Mouse (Mus musculus): ENCODE measurements around the gene Mrvi1. TPM values are rescaled to one million over a fixed set of nuclear protein-coding genes. Genes with fewer than 3 reads are reported as not detected.

The Mrvi1 gene
- polyA plus RNA-seq (2015; fragmentation: Nextera tagmentation; extraction: Ambion mirVana) = 23.1 and 26.5 TPM in 2 replicates

DNA sequence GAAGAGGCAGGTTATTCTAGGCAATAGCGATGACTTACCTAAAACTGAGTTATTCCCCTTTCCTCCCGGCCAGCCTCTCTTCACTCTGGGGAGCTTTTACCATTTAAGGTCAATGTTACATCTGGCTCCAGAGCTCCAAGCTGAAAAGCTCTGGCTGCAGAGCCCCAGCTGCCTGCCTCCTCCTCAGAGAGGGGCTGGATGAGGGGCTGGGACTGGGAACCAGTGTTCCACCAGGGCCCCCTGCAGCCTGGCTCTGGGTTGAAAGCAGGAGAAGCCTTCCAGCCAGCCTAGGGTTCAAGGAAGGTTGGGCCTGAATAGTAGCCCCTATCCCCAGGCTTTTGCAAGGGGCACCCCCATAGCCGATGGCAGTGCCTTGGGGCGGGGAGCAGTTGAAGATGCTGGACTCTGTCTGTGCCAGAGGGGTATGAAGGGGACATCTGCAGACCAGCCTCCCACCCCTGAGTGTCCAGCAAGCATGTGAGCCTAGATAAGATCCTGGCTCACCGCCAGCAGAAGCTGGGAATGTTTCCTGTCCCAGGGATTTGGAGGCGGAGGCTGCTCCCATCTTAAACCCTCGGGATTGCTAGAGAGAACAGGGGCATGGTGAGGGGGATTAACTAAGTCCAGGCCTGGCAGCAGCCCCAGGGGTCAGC is at the start of gene Mrvi1:
Gene Mrvi1, minus strand, starts transcription at position 409 of the 653 bp plus-strand sequence.
- H3K9me3 ChIP-seq (replicated peaks; ENCODE audit: control insufficient read depth, low read length) = no peaks in the 10 kb centered on the region
- H3K4me2 ChIP-seq (ENCODE audit: low read depth, low read length) = peak within 1 kb of the TSS; percentile 47
- H3K27me3 ChIP-seq (ENCODE audit: control insufficient read depth, insufficient read depth, low read length) = no peaks in the 10 kb centered on the region
- WGBS = 31% methylated on average over 7 of the region's 7 CpGs
- ATAC-seq (ENCODE audit: insufficient read depth, low FRiP score) = peak; percentile 87
- peaks cover 19% of the 10 kb centered on the region for H3K4me1 ChIP-seq (ENCODE audit: control insufficient read depth, insufficient read depth, low read length)
- H3K4me3 ChIP-seq (replicated peaks; ENCODE audit: low read length) = peak within 1 kb of the TSS; percentile 41
- no peaks in the 10 kb centered on the region for H3K36me3 ChIP-seq (ENCODE audit: control insufficient read depth, insufficient read depth, low read length)
- peak within 1 kb of the TSS; percentile 96 for H3K27ac ChIP-seq (ENCODE audit: low read length)
- H3K9ac ChIP-seq (ENCODE audit: low read length) = peak within 1 kb of the TSS; percentile 69

DNA sequence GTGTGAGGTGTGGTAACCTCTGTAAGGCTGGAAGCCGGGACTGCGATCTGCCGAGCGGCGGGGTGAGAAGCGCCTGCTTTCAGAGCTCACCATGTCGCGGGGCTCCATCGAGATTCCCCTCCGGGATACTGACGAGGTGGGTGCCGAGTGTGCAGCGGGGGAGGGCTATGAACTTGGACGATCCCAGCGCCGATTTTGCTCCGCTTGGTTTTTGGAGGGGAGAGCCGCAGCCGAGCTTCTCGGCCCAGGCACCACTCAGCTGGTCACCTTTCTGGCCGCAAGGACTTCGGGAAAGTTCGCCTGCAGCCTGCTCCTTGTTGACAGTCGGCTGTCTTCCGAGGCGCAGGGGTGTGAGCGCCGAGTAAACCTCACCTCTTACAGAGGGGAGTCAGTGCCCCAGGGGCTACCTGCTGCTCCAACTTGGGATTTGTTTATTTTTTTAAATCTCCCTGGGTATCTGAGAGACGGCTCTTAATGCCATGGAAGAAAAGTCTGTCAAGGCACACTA is 46.8 kb upstream of the Mrvi1 start:
- Histone ChIP-seq H3K9me3 (replicated peaks; ENCODE audit: control insufficient read depth, low read length) (no peaks in the 10 kb centered on the region), H3K4me2 (ENCODE audit: low read depth, low read length) (peak overlapping the region; percentile 74), H3K9ac (ENCODE audit: low read length) (peak overlapping the region; percentile 78), H3K27me3 (ENCODE audit: control insufficient read depth, insufficient read depth, low read length) (no peaks in the 10 kb centered on the region), H3K27ac (ENCODE audit: low read length) (peak overlapping the region; percentile 92), H3K36me3 (ENCODE audit: control insufficient read depth, insufficient read depth, low read length) (0 out of 2 replicates have a peak, but pooled peaks cover 5% of the 10 kb centered on the region), H3K4me3 (replicated peaks; ENCODE audit: low read length) (peak overlapping the region; percentile 81), H3K4me1 (ENCODE audit: control insufficient read depth, insufficient read depth, low read length) (peaks cover 10% of the 10 kb centered on the region)
- ATAC-seq (ENCODE audit: insufficient read depth, low FRiP score) = no peak
- WGBS = under 1% methylated on average over 29 of the region's 29 CpGs

DNA sequence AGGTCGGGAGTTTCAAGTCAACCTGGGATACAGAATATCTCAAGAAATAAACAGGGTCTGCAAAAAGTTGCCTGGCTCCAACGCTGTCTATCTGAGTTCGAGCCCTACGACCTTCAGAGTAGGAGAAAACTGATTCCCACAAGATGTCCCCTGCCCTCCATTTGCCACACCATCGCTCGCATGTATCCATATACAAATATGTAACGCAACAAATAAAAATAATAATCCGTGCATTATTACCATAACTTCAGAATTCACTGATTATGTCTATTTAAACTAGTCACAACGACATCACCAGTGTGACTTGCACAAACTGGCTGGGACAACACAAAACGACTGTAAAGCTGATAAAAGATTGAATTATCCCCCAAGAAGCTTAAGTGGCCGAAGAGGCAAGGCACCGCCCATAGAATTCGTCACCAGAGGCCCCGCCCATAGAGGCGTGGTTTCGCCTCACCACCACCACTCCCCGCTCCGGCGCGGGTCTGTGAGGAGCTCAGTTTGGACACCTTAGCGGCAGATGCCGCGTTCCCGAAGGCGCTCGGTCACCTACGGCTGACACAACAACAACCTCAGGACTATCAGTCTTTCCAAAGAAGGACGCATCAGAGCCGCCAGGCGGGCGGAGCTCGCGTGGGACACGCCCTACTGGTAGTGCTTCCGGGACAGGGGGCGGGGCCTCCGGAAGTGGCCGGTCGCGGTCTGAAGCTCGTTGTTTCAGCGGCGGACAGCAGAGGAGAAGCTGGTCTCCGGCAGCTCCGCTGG is 46.2 kb upstream of the Mrvi1 start, which contains the start of gene Ctr9:
Gene Ctr9, plus strand, starts transcription at position 671 of the 765 bp plus-strand sequence.
- H3K27ac ChIP-seq (ENCODE audit: low read length) = peak within 1 kb of the TSS; percentile 92
- peak within 1 kb of the TSS; percentile 74 for H3K4me2 ChIP-seq (ENCODE audit: low read depth, low read length)
- WGBS = 5% methylated on average over 45 of the region's 45 CpGs
- peak; percentile 95 for ATAC-seq (ENCODE audit: insufficient read depth, low FRiP score)
- H3K27me3 ChIP-seq (ENCODE audit: control insufficient read depth, insufficient read depth, low read length) = no peaks in the 10 kb centered on the region
- peaks cover 12% of the 10 kb centered on the region for H3K4me1 ChIP-seq (ENCODE audit: control insufficient read depth, insufficient read depth, low read length)
- H3K9me3 ChIP-seq (replicated peaks; ENCODE audit: control insufficient read depth, low read length) = no peaks in the 10 kb centered on the region
- peak within 1 kb of the TSS; percentile 81 for H3K4me3 ChIP-seq (replicated peaks; ENCODE audit: low read length)
- 0 out of 2 replicates have a peak, but pooled peaks cover 5% of the 10 kb centered on the region for H3K36me3 ChIP-seq (ENCODE audit: control insufficient read depth, insufficient read depth, low read length)
- H3K9ac ChIP-seq (ENCODE audit: low read length) = peak within 1 kb of the TSS; percentile 78

DNA sequence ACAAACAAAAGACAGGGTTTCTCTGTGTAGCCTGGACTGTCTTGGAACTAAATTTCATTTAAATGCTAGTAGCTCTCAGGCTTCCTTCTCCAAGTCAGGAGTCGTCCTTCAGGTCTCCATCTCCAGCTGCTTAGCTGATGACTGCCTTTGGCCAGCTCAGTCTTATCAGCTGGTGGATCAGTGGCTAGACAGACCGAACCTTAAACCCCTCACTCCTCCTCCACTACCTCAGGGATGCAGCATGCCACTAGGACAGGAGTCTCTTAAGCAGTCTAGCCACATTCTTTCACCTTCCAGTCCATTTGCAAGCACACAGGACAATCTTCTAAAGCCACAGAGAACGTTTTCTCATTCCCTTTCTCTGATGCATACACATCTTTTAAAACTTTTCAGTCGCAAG is 42.7 kb upstream of the Mrvi1 start:
- no peak overlapping the region for H3K4me3 ChIP-seq (replicated peaks; ENCODE audit: low read length)
- no peaks in the 10 kb centered on the region for H3K36me3 ChIP-seq (ENCODE audit: control insufficient read depth, insufficient read depth, low read length)
- H3K9ac ChIP-seq (ENCODE audit: low read length) = no peak overlapping the region
- no peak overlapping the region for H3K4me2 ChIP-seq (ENCODE audit: low read depth, low read length)
- no peak overlapping the region for H3K27ac ChIP-seq (ENCODE audit: low read length)
- no peaks in the 10 kb centered on the region for H3K9me3 ChIP-seq (replicated peaks; ENCODE audit: control insufficient read depth, low read length)
- H3K4me1 ChIP-seq (ENCODE audit: control insufficient read depth, insufficient read depth, low read length) = peaks cover 12% of the 10 kb centered on the region
- WGBS = 51% methylated on average over 4 of the region's 4 CpGs
- no peak for ATAC-seq (ENCODE audit: insufficient read depth, low FRiP score)
- no peaks in the 10 kb centered on the region for H3K27me3 ChIP-seq (ENCODE audit: control insufficient read depth, insufficient read depth, low read length)

DNA sequence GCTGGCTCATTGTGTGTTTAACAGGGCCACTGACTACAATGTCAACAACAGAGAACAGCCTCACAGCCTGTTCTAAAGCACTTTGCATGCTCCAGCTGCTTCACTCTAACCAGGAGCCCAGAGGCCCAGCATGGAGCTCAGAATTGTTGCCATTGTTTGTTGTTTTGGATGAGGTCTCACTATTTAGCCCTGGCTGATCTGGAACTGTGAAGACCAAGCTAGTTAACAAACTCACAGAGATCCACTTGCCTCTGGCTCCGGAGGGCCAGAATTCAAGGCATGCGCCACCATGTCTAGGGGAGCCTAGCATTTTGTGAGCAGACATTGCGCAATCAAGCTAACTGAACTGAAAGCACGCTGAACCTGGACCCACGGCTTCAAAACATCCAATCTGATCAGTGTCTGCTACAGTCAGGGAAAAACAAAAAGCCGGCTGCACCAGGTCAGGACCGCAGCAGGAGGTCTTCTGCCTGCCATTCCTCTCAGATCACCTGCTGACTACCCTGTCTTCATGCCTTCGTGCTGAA is 41.9 kb upstream of the Mrvi1 start:
- WGBS = 36% methylated on average over 8 of the region's 8 CpGs
- Histone ChIP-seq H3K4me3 (replicated peaks; ENCODE audit: low read length) (no peak overlapping the region), H3K36me3 (ENCODE audit: control insufficient read depth, insufficient read depth, low read length) (no peaks in the 10 kb centered on the region), H3K9me3 (replicated peaks; ENCODE audit: control insufficient read depth, low read length) (no peaks in the 10 kb centered on the region), H3K4me1 (ENCODE audit: control insufficient read depth, insufficient read depth, low read length) (peaks cover 7% of the 10 kb centered on the region), H3K4me2 (ENCODE audit: low read depth, low read length) (0 out of 2 replicates have a peak overlapping the region, but pooled peaks have one; percentile 26), H3K27ac (ENCODE audit: low read length) (peak overlapping the region; percentile 68), H3K27me3 (ENCODE audit: control insufficient read depth, insufficient read depth, low read length) (no peaks in the 10 kb centered on the region), H3K9ac (ENCODE audit: low read length) (peak overlapping the region; percentile 39; the same call in 1 of the 2 replicates)
- ATAC-seq (ENCODE audit: insufficient read depth, low FRiP score) = peak; percentile 26; the same call in 1 of the 2 replicates

DNA sequence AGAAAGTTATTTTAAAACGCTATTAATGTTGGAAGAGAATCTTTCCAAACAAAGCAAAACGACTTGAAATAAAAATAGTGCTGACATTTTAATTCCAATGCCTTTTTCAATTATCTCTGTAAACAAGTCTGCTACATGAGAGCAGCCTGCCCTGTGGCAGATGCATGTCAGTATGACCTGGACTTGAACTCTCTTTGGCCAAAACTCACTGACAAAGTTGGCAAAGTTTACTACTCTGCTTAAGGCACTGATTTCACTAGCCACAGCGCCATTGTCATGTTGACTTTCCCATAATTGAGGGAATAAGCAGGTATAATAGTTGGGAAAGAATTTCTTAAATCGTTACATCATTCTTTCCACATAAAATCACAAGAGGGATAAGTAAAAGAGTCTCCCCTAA is 38.6 kb upstream of the Mrvi1 start:
- H3K4me1 ChIP-seq (ENCODE audit: control insufficient read depth, insufficient read depth, low read length) = peaks cover 7% of the 10 kb centered on the region
- H3K9me3 ChIP-seq (replicated peaks; ENCODE audit: control insufficient read depth, low read length) = no peaks in the 10 kb centered on the region
- H3K9ac ChIP-seq (ENCODE audit: low read length) = no peak overlapping the region
- no peak for ATAC-seq (ENCODE audit: insufficient read depth, low FRiP score)
- H3K27me3 ChIP-seq (ENCODE audit: control insufficient read depth, insufficient read depth, low read length) = no peaks in the 10 kb centered on the region
- WGBS = 65% methylated on average over 4 of the region's 4 CpGs
- no peak overlapping the region for H3K4me3 ChIP-seq (replicated peaks; ENCODE audit: low read length)
- H3K27ac ChIP-seq (ENCODE audit: low read length) = no peak overlapping the region
- no peaks in the 10 kb centered on the region for H3K36me3 ChIP-seq (ENCODE audit: control insufficient read depth, insufficient read depth, low read length)
- no peak overlapping the region for H3K4me2 ChIP-seq (ENCODE audit: low read depth, low read length)

DNA sequence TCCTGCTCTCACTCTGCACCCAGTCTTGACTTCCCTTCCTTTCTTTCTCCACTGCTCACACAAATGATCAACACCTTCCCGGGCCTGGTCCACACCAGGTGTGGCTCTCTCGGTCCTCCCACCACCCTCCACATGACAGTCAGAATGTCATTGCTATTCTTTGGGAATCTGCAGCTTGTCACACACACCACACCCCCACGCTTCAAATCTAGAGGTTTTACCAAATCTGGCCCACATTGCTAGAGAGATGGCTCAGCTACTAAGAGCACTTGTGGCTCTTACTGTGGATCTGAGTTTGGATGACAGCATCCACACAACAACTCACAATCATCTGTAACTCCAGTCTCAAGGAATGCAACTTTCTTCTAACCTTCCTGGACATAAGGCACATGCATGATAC is 34.7 kb upstream of the Mrvi1 start:
- no peak for ATAC-seq (ENCODE audit: insufficient read depth, low FRiP score)
- H3K9me3 ChIP-seq (replicated peaks; ENCODE audit: control insufficient read depth, low read length) = no peaks in the 10 kb centered on the region
- 72% methylated on average over 3 of the region's 3 CpGs for WGBS
- no peak overlapping the region for H3K9ac ChIP-seq (ENCODE audit: low read length)
- no peaks in the 10 kb centered on the region for H3K27me3 ChIP-seq (ENCODE audit: control insufficient read depth, insufficient read depth, low read length)
- no peak overlapping the region for H3K4me3 ChIP-seq (replicated peaks; ENCODE audit: low read length)
- no peaks in the 10 kb centered on the region for H3K36me3 ChIP-seq (ENCODE audit: control insufficient read depth, insufficient read depth, low read length)
- no peak overlapping the region for H3K4me2 ChIP-seq (ENCODE audit: low read depth, low read length)
- H3K27ac ChIP-seq (ENCODE audit: low read length) = no peak overlapping the region
- H3K4me1 ChIP-seq (ENCODE audit: control insufficient read depth, insufficient read depth, low read length) = no peaks in the 10 kb centered on the region

DNA sequence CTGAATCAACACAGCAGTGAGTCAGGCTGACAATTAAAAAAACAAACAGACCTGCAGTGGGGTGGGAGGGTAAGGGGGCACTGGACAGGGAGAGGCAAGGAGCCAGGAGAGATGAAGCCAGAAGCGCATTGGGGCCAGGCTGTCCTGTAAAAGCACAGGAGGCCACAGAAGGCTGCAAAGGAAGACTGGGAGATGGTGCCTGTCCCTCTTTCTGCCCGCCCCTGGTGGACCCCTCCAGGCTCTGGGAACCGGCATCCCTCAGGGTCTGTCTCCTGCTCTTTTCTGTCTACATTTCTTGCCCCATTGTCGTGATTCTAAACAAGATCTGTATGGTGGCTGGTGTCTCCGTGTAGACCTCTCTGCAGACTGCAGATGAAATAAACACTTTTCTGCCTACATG is 33.5 kb upstream of the Mrvi1 start:
- H3K4me3 ChIP-seq (replicated peaks; ENCODE audit: low read length) = no peak overlapping the region

DNA sequence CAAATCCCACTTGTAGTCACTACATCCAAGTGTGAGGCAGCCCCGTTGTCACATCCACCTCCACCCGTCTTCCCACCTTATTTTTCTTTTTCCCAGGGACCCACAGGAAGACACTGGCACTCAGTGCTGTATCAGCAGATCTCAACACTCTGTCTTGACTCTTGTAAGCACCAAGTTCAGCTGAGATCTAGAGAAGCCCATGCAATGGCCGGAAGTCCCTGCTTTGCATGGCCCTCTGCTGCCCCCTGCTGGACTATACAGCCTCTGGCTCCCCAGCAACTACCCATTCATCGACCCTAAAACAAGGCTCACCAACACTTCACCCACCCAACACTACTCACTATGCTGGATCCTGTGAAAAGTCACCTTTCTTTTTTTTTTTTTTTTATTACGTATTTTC is 32.6 kb upstream of the Mrvi1 start:
- 24% methylated on average over 5 of the region's 5 CpGs for WGBS

More for the DNA sequence above, 33.5 kb upstream of the Mrvi1 start:
- Histone ChIP-seq H3K27me3 (ENCODE audit: control insufficient read depth, insufficient read depth, low read length) (no peaks in the 10 kb centered on the region), H3K27ac (ENCODE audit: low read length) (no peak overlapping the region), H3K4me1 (ENCODE audit: control insufficient read depth, insufficient read depth, low read length) (no peaks in the 10 kb centered on the region), H3K9me3 (replicated peaks; ENCODE audit: control insufficient read depth, low read length) (no peaks in the 10 kb centered on the region), H3K9ac (ENCODE audit: low read length) (no peak overlapping the region), H3K36me3 (ENCODE audit: control insufficient read depth, insufficient read depth, low read length) (no peaks in the 10 kb centered on the region), H3K4me2 (ENCODE audit: low read depth, low read length) (no peak overlapping the region)
- 77% methylated on average over 5 of the region's 5 CpGs for WGBS
- no peak for ATAC-seq (ENCODE audit: insufficient read depth, low FRiP score)

More for the DNA sequence above, 32.6 kb upstream of the Mrvi1 start:
- Histone ChIP-seq H3K4me3 (replicated peaks; ENCODE audit: low read length) (no peak overlapping the region), H3K4me2 (ENCODE audit: low read depth, low read length) (no peak overlapping the region), H3K9ac (ENCODE audit: low read length) (no peak overlapping the region), H3K36me3 (ENCODE audit: control insufficient read depth, insufficient read depth, low read length) (no peaks in the 10 kb centered on the region), H3K27ac (ENCODE audit: low read length) (no peak overlapping the region), H3K4me1 (ENCODE audit: control insufficient read depth, insufficient read depth, low read length) (no peaks in the 10 kb centered on the region), H3K9me3 (replicated peaks; ENCODE audit: control insufficient read depth, low read length) (no peaks in the 10 kb centered on the region), H3K27me3 (ENCODE audit: control insufficient read depth, insufficient read depth, low read length) (no peaks in the 10 kb centered on the region)
- ATAC-seq (ENCODE audit: insufficient read depth, low FRiP score) = peak; percentile 79; the same call in 1 of the 2 replicates
